Mouse (Mus musculus): ENCODE results near the gene Dmd.

DNA sequence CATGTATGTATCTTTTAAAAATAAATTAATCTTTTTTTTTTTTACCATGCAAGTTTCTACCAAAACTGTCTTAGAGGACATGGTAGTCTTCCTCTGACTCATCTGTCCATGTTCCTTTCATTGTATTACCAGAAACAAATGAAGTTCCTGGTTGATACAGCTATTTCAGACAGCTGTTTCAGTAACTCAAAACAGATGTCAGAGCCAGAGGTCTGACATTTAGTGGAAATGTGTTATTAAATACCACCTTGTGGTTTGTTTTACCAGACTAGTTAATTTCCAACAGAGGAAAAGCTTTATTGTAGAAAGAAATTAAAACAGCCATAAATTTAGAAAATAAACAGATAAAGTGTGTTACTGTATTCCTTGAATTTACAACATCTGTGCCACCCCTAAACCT lies 2245.2 kb downstream of the Dmd start:
- TF ChIP-seq POLR2A (IDR thresholded peaks at IDR 0.05; ENCODE audit: borderline replicate concordance, extremely low read depth, insufficient read depth, insufficient read length, poor library complexity, severe bottlenecking) = no peak
- no peak for TF ChIP-seq CTCF (IDR thresholded peaks at IDR 0.05; ENCODE audit: borderline replicate concordance, extremely low read depth, insufficient read depth, insufficient read length)
